Mouse (Mus musculus) heart, embryonic 14.5 days (tissue): ENCODE data around the gene Prss21. TPM values are rescaled to one million over a fixed set of nuclear protein-coding genes. Genes with fewer than 3 reads are reported as not detected.

Source experiments
- microRNA-seq: library from miRNA; unstranded; fragments of <30 nt; microRNA quantifications from one replicate; pipeline ENCODE4, GENCODE M21; 2016
- polyA plus RNA-seq: library from polyadenylated mRNA; unstranded; fragments of >200 nt; fragmentation: Nextera tagmentation; extraction: Ambion mirVana; gene quantifications from 2 replicates; pipeline ENCODE4 v1.2.1, GENCODE M21; 2014

Prss21 gene
- polyA plus RNA-seq, 1 experiment from 2014 or later: not detected

Small RNA genes lying within 50 kb of the gene (microRNA-seq; reads per million reads assigned to microRNA genes)
- 0.84 reads per million for gene Mir5125

Other genes starting within 250 kb of the Prss21 start
- gene Mmp25, start 222.8 kb upstream of the Prss21 start, polyA plus RNA-seq: 0.26 and 0.70 TPM in 2 replicates
- 0.15 and 0.16 TPM in 2 replicates for gene Bicdl2, start 207.6 kb upstream of the Prss21 start, polyA plus RNA-seq
- gene Hcfc1r1, start 194.5 kb upstream of the Prss21 start, polyA plus RNA-seq: 403 and 405 TPM in 2 replicates
- gene Thoc6, start 194.2 kb upstream of the Prss21 start, polyA plus RNA-seq: 31.1 and 35.0 TPM in 2 replicates
- 107 and 114 TPM in 2 replicates for gene Tnfrsf12a, start 190.6 kb upstream of the Prss21 start, polyA plus RNA-seq
- gene Cldn6, start 188.8 kb upstream of the Prss21 start, polyA plus RNA-seq: 0.42 TPM in 1 of 2 replicates, not detected in the other
- 0.14 TPM in 1 of 2 replicates, not detected in the other for gene Cldn9, start 184.0 kb upstream of the Prss21 start, polyA plus RNA-seq
- gene 1520401A03Rik, start 145.3 kb upstream of the Prss21 start, polyA plus RNA-seq: not detected in 2 replicates
- 27.2 and 28.1 TPM in 2 replicates for gene Pkmyt1, start 141.7 kb upstream of the Prss21 start, polyA plus RNA-seq
- 10.6 and 12.7 TPM in 2 replicates for gene Paqr4, start 127.2 kb upstream of the Prss21 start, polyA plus RNA-seq
- not detected in 2 replicates for gene Kremen2, start 122.2 kb upstream of the Prss21 start, polyA plus RNA-seq
- gene Flywch1, start 96.5 kb upstream of the Prss21 start, polyA plus RNA-seq: 42.4 TPM in 2 replicates
- 4.4 and 5.1 TPM in 2 replicates for gene Flywch2, start 82.0 kb upstream of the Prss21 start, polyA plus RNA-seq
- 300 and 318 TPM in 2 replicates for gene Srrm2, start 77.5 kb upstream of the Prss21 start, polyA plus RNA-seq
- 950 and 1,075 TPM in 2 replicates for gene Elob, start 38.9 kb upstream of the Prss21 start, polyA plus RNA-seq
- gene Prss33, start 32.0 kb upstream of the Prss21 start, polyA plus RNA-seq: not detected in 2 replicates
- not detected in 2 replicates for gene Prss32, start 24.2 kb upstream of the Prss21 start, polyA plus RNA-seq
- gene Prss41, start 23.9 kb upstream of the Prss21 start, polyA plus RNA-seq: not detected in 2 replicates
- gene Dcpp1, start 12.8 kb downstream of the Prss21 start, polyA plus RNA-seq: not detected in 2 replicates
- gene Dcpp2, start 12.8 kb downstream of the Prss21 start, polyA plus RNA-seq: not detected in 2 replicates
- 0.36 and 0.54 TPM in 2 replicates for gene Dcpp3, start 49.4 kb downstream of the Prss21 start, polyA plus RNA-seq
- not detected in 2 replicates for gene Sbp, start 73.6 kb downstream of the Prss21 start, polyA plus RNA-seq
- not detected in 2 replicates for gene Sbpl, start 87.2 kb downstream of the Prss21 start, polyA plus RNA-seq
- gene Prss30, start 112.5 kb downstream of the Prss21 start, polyA plus RNA-seq: 0.26 TPM in 1 of 2 replicates, not detected in the other
- not detected in 2 replicates for gene Prss22, start 130.0 kb downstream of the Prss21 start, polyA plus RNA-seq
- not detected in 2 replicates for gene Prss27, start 170.1 kb downstream of the Prss21 start, polyA plus RNA-seq
- gene Kctd5, start 205.4 kb downstream of the Prss21 start, polyA plus RNA-seq: 28.8 and 35.4 TPM in 2 replicates